ENCODE assay signal across 12 mouse cellular contexts in genomic region chr8:70406427-70407069, GRCm38 (mm10). TPM values are rescaled to one million over a fixed set of nuclear protein-coding genes. Genes with fewer than 3 reads are reported as not detected.
DNase-seq lines count a peak whose midpoint lies in the region; ATAC-seq and TF ChIP-seq lines count a peak whose summit lies in the region.
"Had no signal": no experiment of that assay in that cellular context is flagged by ENCODE, and none has a peak within 500 bp of the region (broad histone marks: within the 10 kb centered on the region; RNA-seq: fewer than 3 reads in every experiment).

No protein-coding gene starts in this region.

- H3K4me3 ChIP-seq in heart, embryonic 13.5 days: no peak overlapping the region
- H3K4me3 ChIP-seq in heart, adult 2 months: no peak overlapping the region
- H3K4me3 ChIP-seq in embryonic facial prominence, embryonic 15.5 days (replicated peaks): no peak overlapping the region
- H3K4me3 ChIP-seq: erythroblast, embryonic 14.5 days had no signal

- no peak overlapping the region; the same call in 1 of the 2 replicates for H3K27ac ChIP-seq in heart, embryonic 13.5 days (replicated peaks)
- no peak overlapping the region for H3K27ac ChIP-seq in heart, adult 2 months
- H3K27ac ChIP-seq in embryonic facial prominence, embryonic 15.5 days (replicated peaks): peak overlapping the region; percentile 58; the same call in 1 of the 2 replicates

- peak overlapping the region; percentile 54; the same call in 1 of the 2 replicates for H3K9ac ChIP-seq in heart, embryonic 13.5 days
- no peak overlapping the region for H3K9ac ChIP-seq in heart, adult 2 months (ENCODE audit: low read depth, low read length)
- H3K9ac ChIP-seq in embryonic facial prominence, embryonic 15.5 days: no peak overlapping the region; the same call in 1 of the 2 replicates

- H3K4me1 ChIP-seq in heart, embryonic 13.5 days: peaks cover 48% of the 10 kb centered on the region
- no peaks in the 10 kb centered on the region for H3K4me1 ChIP-seq in heart, adult 2 months (ENCODE audit: control insufficient read depth, insufficient read depth, low read length)
- peaks cover 48% of the 10 kb centered on the region for H3K4me1 ChIP-seq in embryonic facial prominence, embryonic 15.5 days

- WGBS in heart, embryonic 13.5 days: 62% methylated on average over 11 of the region's 11 CpGs
- 87% methylated on average over 11 of the region's 11 CpGs for WGBS in heart, adult 2 months
- 58% methylated on average over 11 of the region's 11 CpGs for WGBS in embryonic facial prominence, embryonic 15.5 days

- H3K79me2 ChIP-seq in heart, adult 2 months (replicated peaks; ENCODE audit: control insufficient read depth, insufficient read depth, low read length): no peaks in the 10 kb centered on the region

- no peak for ATAC-seq in heart, embryonic 13.5 days (ENCODE audit: extremely low read depth, insufficient number of reproducible peaks, low FRiP score, low TSS enrichment)
- peak; percentile 60; the same call in 1 of the 2 replicates for ATAC-seq in embryonic facial prominence, embryonic 15.5 days (ENCODE audit: insufficient number of reproducible peaks, low FRiP score, low TSS enrichment, low read depth)

- peaks cover 16% of the 10 kb centered on the region for H3K36me3 ChIP-seq in heart, embryonic 13.5 days
- no peaks in the 10 kb centered on the region for H3K36me3 ChIP-seq in heart, adult 2 months (ENCODE audit: control insufficient read depth, insufficient read depth, low read length)
- H3K36me3 ChIP-seq in embryonic facial prominence, embryonic 15.5 days: peaks cover 14% of the 10 kb centered on the region

- TF ChIP-seq POLR2A in heart, adult 2 months (IDR thresholded peaks at IDR 0.05; ENCODE audit: insufficient read depth, low read depth, low read length): no peak

- H3K4me2 ChIP-seq in heart, embryonic 13.5 days: peak overlapping the region; percentile 8; the same call in 1 of the 2 replicates
- H3K4me2 ChIP-seq in embryonic facial prominence, embryonic 15.5 days (replicated peaks): no peak overlapping the region

- H3K9me3 ChIP-seq in heart, embryonic 13.5 days: 0 out of 2 replicates have a peak, but pooled peaks cover 5% of the 10 kb centered on the region
- H3K9me3 ChIP-seq in embryonic facial prominence, embryonic 15.5 days (replicated peaks): no peaks in the 10 kb centered on the region

- H3K27me3 ChIP-seq in heart, embryonic 13.5 days (replicated peaks): no peaks in the 10 kb centered on the region
- H3K27me3 ChIP-seq in heart, adult 2 months (ENCODE audit: control insufficient read depth, insufficient read depth, low read length): no peaks in the 10 kb centered on the region
- no peaks in the 10 kb centered on the region for H3K27me3 ChIP-seq in embryonic facial prominence, embryonic 15.5 days

- no peak for TF ChIP-seq CTCF in heart, adult 2 months (IDR thresholded peaks at IDR 0.05)

- intact Hi-C loops in heart, adult 2 months (cut with DNase I): no loop called here

- no peak for DNase-seq in heart, adult 2 months
- peak; percentile 45 for DNase-seq in A20 (ENCODE audit: low read depth, low spot score)
- DNase-seq in kidney, postnatal 25 days: peak; percentile 35 to 71
- no peak for DNase-seq in adrenal gland, postnatal 4 days (ENCODE audit: low spot score in 2 of 2)
- DNase-seq in layer of hippocampus, postnatal 14 days (ENCODE audit: low spot score in 2 of 2): no peak
- DNase-seq in embryo, embryonic 9.5 days (ENCODE audit: extremely low spot score): no peak
- DNase-seq: gastrocnemius, postnatal 14 days; right cerebral cortex, postnatal 25 days; thymus, postnatal 25 days had no signal

- no peak for TF ChIP-seq EP300 in heart, adult 2 months (IDR thresholded peaks at IDR 0.05; ENCODE audit: insufficient read depth, low read depth, low read length)

RNA-seq across cellular contexts. Expression of gene Crtc1, which starts 32.8 kb away (rescaled TPM):
- 9.7 and 12.4 TPM in 2 replicates for polyA plus RNA-seq in heart, embryonic 13.5 days (2015; fragmentation: Nextera tagmentation; extraction: Ambion mirVana)
- 1 to 10 TPM; 7.4 to 8.1 TPM for total RNA-seq in heart, adult 2 months (2021)
- polyA plus RNA-seq in heart, adult 2 months (2012; rRNA removed): 13.7 and 14.9 TPM in 2 replicates
- polyA plus RNA-seq in embryonic facial prominence, embryonic 15.5 days (2015; fragmentation: Nextera tagmentation; extraction: Ambion mirVana): 24.0 and 24.4 TPM in 2 replicates
- total RNA-seq in adrenal gland, postnatal 4 days (2021): 10 to 100 TPM; 33.2 to 34.5 TPM
- total RNA-seq in layer of hippocampus, postnatal 14 days (2021): 100 to 1,000 TPM; 128 to 135 TPM

RNA-seq across cellular contexts. Expression of gene Comp, which starts 33.2 kb away (rescaled TPM):
- 3.5 TPM in 2 replicates for polyA plus RNA-seq in heart, embryonic 13.5 days (2015; fragmentation: Nextera tagmentation; extraction: Ambion mirVana)
- 1 to 10 TPM; 5.1 to 5.4 TPM for total RNA-seq in heart, adult 2 months (2021)
- 11.5 and 17.4 TPM in 2 replicates for polyA plus RNA-seq in heart, adult 2 months (2012; rRNA removed)
- polyA plus RNA-seq in embryonic facial prominence, embryonic 15.5 days (2015; fragmentation: Nextera tagmentation; extraction: Ambion mirVana): 5.1 and 7.3 TPM in 2 replicates
- 1 to 10 TPM in 1 of 2 experiments, under 1 TPM in 1; 0.28 to 1.0 TPM for total RNA-seq in adrenal gland, postnatal 4 days (2021)
- total RNA-seq in layer of hippocampus, postnatal 14 days (2021): under 1 TPM; 0.21 to 0.30 TPM
- polyA plus RNA-seq: erythroblast, embryonic 14.5 days had no signal

RNA-seq across cellular contexts. Expression of gene Upf1, which starts 53.5 kb away (rescaled TPM):
- polyA plus RNA-seq in heart, embryonic 13.5 days (2015; fragmentation: Nextera tagmentation; extraction: Ambion mirVana): 11.3 and 12.2 TPM in 2 replicates
- total RNA-seq in heart, adult 2 months (2021): 10 to 100 TPM; 42.6 to 43.9 TPM
- polyA plus RNA-seq in heart, adult 2 months (2012; rRNA removed): 17.4 and 23.4 TPM in 2 replicates
- 18.6 and 21.2 TPM in 2 replicates for polyA plus RNA-seq in embryonic facial prominence, embryonic 15.5 days (2015; fragmentation: Nextera tagmentation; extraction: Ambion mirVana)
- 10 to 100 TPM; 52.5 to 56.1 TPM for total RNA-seq in adrenal gland, postnatal 4 days (2021)
- total RNA-seq in layer of hippocampus, postnatal 14 days (2021): 10 to 100 TPM; 50.3 to 54.9 TPM

Comparison
In these comparisons a context has a peak if more than half of its experiments do, and no peak if none do; other contexts are left out.
1. DNase-seq: peak in A20 (single experiment) and kidney, postnatal 25 days (2 of 2); none in heart, adult 2 months (0 of 2), adrenal gland, postnatal 4 days (0 of 2), layer of hippocampus, postnatal 14 days (0 of 2) and embryo, embryonic 9.5 days (single experiment).